ENCODE assay signal across 7 mouse cellular contexts in the genomic region with DNA sequence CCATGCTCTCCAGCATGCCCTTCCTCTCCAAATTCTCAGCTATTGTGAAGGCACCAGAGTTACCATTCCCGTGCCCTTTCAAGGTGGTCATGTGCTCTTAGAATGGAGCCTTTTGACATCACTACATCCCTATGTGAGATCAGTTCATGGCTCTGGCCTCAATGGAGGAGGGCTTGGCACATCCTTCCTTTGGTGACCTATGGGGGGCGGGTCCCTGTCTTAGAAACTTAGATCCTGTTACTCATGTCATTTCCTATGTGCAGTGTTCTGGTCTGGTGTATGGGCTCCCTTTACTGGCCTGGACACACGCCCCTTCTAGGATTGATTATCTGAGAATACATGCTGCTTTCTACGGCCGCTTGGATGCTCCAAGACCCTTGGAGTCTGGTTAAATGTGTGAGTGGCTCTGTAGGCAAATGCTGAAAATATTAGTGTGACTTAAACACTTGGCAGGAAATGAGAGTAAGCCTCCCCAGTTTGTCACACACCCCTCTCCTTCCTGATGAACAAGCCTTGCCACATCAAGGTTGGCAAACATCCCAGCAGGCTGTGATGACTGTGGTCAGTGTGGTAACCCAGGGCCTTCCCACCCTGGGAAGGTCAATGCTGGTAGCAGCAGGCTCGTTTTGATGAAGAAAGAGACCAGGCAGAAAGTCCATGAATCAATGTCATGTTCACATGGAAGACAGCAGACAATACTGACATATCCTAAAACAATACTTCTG. TPM values are rescaled to one million over a fixed set of nuclear protein-coding genes. Genes with fewer than 3 reads are reported as not detected.
DNase-seq lines count a peak whose midpoint lies in the region; ATAC-seq and TF ChIP-seq lines count a peak whose summit lies in the region.

No protein-coding gene starts in this region.

- no peak for TF ChIP-seq CTCF in C2C12 (IDR thresholded peaks at IDR 0.05; ENCODE audit: control insufficient read depth, insufficient read depth, insufficient read length)

- H3K27me3 ChIP-seq in C2C12 (ENCODE audit: control insufficient read depth, insufficient read depth, insufficient read length) = peaks cover 3% of the 10 kb centered on the region

- DNase-seq in 3T3-L1 (ENCODE audit: low read depth, low spot score) = peak; percentile 90
- peak; percentile 86 for DNase-seq in fibroblast of lung, adult 2 months (ENCODE audit: low read depth)
- DNase-seq in lung, postnatal 10 days = peak; percentile 81
- no peak for DNase-seq in left cerebral cortex, adult 11 months (ENCODE audit: low spot score)
- DNase-seq in left cerebral cortex, postnatal 25 days (ENCODE audit: low spot score in 2 of 2) = no peak

- no peak for ATAC-seq in erythroid progenitor cell, adult 5-6 weeks (replicated peaks; ENCODE audit: low FRiP score, poor library complexity, severe bottlenecking)

- H3K79me3 ChIP-seq in C2C12 (ENCODE audit: low read depth) = no peaks in the 10 kb centered on the region

- H3ac ChIP-seq in C2C12 (ENCODE audit: control insufficient read depth, insufficient read length, low read depth) = no peak overlapping the region

- H3K4me3 ChIP-seq in C2C12 (ENCODE audit: insufficient read depth, poor library complexity, severe bottlenecking) = no peak overlapping the region

- intact Hi-C loops in left cerebral cortex, postnatal 25 days (cut with DNase I) = no loop called here

- H3K79me2 ChIP-seq in C2C12 (ENCODE audit: control insufficient read depth, insufficient read depth) = no peaks in the 10 kb centered on the region

- no peaks in the 10 kb centered on the region for H3K36me3 ChIP-seq in C2C12 (ENCODE audit: control insufficient read depth, insufficient read depth)

TF ChIP-seq in C2C12, 6 proteins besides CTCF, POLR2A, EP300 and RAD21:
- TF ChIP-seq FOSL1 (IDR thresholded peaks at IDR 0.05; ENCODE audit: insufficient read depth, low read length, poor library complexity, severe bottlenecking) (no peak), MYOD1 (IDR thresholded peaks at IDR 0.05; ENCODE audit: control insufficient read depth, insufficient read length, low read depth) (peak; percentile 78), USF1 (IDR thresholded peaks at IDR 0.05; ENCODE audit: low read depth) (no peak), MAX (IDR thresholded peaks at IDR 0.05) (peak; percentile 68), MYOG (IDR thresholded peaks at IDR 0.05; ENCODE audit: control insufficient read depth, extremely low read depth, insufficient read length) (no peak), CEBPB (IDR thresholded peaks at IDR 0.05; ENCODE audit: low read depth) (peak; percentile 76)

RNA-seq across cellular contexts. Expression of a gene that starts 15.2 kb away (rescaled TPM):
- 2.1 TPM for polyA plus RNA-seq in C2C12 (2012; fragmentation: generic; extraction: Trizol)
- 10 to 100 TPM; 12.5 to 14.2 TPM for total RNA-seq in left cerebral cortex, postnatal 25 days (2021)
- 14.3 and 18.7 TPM in 2 replicates for total RNA-seq in erythroid progenitor cell, adult 5-6 weeks (2015; ENCODE audit: low replicate concordance)
- total RNA-seq in erythroid progenitor cell, adult 5-6 weeks (2017; ENCODE audit: low replicate concordance) = 26.2 and 27.9 TPM in 2 replicates

Comparison
In these comparisons a context has a peak if more than half of its experiments do, and no peak if none do; other contexts are left out.
1. DNase-seq: peak in 3T3-L1 (single experiment), fibroblast of lung, adult 2 months (single experiment) and lung, postnatal 10 days (single experiment); none in left cerebral cortex, adult 11 months (single experiment) and left cerebral cortex, postnatal 25 days (0 of 2).